Mouse (Mus musculus) layer of hippocampus, adult 9-10 months (tissue): ENCODE data around the gene Olfr459.

Experiments used
- DNase-seq: peaks from one replicate; pipeline ENCODE4 v3.0.0; 2022; ENCODE audit warnings: low spot score

Olfr459 gene

GRCm38 (mm10) chr6:41775077-41775476 lies at the start of gene Olfr459:
Gene Olfr459 (minus strand): TSS chr6:41775177.
- DNase-seq, result no peak

GRCm38 (mm10) chr6:41824086-41824485 lies 49.1 kb upstream of the Olfr459 start:
- DNase-seq, result no peak

- DNase-seq, result peak; percentile 6
Measured at GRCm38 (mm10) chr6:41786700-41787099, 11.7 kb upstream of the Olfr459 start.

- DNase-seq, result no peak
Measured at GRCm38 (mm10) chr6:41775721-41776120, 744 bp upstream of the Olfr459 start.

DNA sequence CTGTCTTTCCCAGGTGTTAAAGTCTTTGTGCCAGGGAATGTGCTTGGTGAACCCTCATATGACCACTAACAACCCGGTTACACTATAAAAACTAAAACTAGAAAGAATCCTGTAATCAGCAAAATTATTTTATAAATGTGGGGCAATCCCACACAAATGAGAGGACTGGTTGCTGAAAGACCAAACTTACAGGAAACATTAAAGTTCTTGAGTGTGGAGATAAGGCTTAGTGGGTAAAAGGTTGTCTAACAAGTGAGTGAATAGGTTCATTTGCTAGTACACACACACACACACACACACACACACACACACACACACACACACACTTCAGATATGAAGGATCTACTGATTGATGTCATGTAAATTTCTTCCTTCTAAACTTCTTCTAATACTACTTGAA lies 5.1 kb downstream of the Olfr459 start:
- no peak for DNase-seq

DNA sequence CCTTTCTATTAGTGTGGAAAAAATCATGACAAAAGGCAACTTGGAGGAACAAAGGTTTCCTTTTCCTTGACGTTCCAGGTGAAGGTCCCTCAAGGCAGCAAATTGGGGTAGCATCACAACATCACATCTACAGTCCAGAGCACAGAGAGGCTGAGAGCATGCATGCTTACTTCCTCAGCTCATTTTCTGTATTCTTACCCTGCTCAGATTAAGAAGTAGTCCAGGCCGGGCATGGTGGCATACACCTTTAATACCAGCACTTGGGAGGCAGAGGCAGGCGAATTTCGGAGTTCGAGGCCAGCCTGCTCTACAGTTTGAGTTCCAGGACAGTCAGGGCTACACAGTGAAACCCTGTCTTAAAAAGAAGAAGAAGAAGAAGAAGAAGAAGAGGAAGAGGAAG lies 10.7 kb downstream of the Olfr459 start:
- DNase-seq, result no peak

GRCm38 (mm10) chr6:41762370-41762757 lies 12.6 kb downstream of the Olfr459 start:
- no peak for DNase-seq

- DNase-seq, result peak; percentile 70
Measured at GRCm38 (mm10) chr6:41761702-41762369, 13.1 kb downstream of the Olfr459 start.

DNA sequence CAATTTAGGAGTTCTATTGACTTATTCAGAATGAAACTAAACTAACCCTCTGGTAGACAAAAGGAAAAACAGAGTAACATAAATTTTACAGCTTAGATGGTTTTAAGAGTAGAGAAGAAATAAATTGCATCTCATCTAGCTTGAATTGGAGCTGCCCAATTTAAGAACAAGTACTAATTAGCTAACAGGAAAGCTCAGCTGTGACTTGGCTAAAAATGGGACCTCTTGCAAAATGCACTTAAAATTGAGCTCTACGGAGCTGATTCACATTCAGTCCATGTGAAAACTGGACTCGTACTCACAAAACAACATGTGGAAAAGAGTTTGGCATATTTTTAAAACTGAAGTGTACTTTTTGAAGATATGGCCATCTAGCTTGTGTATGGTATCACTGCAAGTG lies 15.4 kb downstream of the Olfr459 start:
- no peak for DNase-seq

DNA sequence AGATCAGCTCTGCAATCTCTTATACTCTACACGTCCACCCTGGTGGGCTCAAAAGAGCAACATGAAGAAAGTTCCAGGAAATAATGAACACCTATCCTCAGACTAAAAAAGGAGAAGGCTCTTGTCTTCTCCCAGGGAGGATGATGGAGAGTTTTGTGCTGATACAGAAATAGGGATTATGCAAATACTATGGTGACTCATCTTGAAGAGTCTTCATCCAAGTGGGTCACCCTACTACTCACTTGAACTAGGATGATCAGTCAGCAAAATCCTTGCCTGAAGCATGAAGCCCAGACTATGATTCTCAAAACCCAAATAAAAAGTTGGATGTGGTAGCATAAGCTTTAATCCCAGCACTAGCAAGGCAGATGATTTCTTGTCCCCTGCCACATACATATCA lies 16.6 kb downstream of the Olfr459 start:
- DNase-seq, result no peak

- DNase-seq, result no peak
Measured at GRCm38 (mm10) chr6:41757199-41757598, 17.8 kb downstream of the Olfr459 start.

DNA sequence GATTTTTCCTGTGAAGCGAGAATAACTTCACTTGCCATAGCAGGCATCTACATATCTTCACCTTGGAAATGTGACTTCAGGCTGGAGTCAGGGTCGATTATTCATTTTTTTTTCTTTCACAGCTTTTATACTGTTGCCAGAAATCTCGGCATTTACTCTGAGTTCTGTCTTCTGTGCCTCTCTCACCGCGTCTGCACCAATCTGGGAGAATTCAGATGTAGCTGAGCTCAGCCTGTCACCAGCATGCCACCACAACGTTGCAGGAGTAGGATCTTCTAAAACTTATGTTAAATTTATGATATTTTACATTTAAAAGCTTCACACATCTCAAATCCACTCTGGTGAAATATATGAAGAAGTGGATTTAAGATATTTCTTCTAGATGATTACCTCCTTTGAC lies 20.4 kb downstream of the Olfr459 start:
- no peak for DNase-seq

DNA sequence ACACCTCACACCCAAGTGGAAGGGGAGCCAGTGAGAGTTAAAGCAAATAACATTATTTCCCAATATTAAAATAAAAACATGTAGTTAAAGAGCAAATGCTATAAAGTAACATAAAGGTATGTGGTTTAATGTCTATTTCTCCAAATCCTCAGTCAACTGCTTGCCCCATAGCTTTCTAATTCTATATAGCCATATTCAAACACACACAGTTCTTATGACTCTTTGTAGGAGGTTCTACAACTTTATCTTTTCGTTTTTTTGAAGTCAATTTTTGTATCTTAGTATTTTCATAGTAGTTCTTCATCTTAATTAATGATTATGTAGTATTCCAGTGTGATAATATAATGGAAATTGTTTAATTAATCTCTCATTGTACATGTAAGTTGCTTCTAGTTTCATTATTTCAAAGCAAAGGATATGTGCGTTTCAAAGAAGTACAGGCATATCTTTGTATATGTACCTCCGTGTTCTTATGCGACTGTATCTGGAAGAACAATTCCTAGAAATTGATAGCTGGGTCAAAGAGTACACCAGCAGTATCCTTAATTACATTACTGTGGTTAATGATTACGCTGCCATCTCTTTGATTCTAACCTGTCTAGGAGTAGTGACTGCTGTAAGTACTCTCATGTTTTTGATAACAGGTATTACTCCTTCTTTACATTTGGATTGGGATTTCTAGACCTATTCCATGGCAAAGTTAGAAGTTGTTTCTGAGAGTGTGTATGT lies 30.1 kb downstream of the Olfr459 start:
- DNase-seq, result no peak

DNA sequence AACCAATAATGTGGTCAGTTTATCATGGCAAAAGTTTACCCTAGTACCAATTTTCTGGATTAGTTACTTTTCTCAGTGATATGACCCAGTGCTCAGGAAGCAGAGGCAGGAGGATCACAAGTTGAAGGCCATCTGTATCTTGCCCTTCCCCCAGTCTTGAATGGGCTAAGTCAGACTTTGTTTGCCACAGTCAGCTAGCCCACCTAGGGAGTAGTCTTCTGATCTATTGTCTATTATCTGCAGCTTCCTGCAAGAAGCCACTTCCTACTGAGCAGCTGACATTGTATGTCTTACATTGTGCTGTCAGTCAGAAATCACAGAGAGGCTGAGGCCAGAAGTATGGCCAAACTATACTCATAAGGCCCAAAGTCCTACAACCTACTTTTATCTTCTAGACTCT lies 33.9 kb downstream of the Olfr459 start:
- no peak for DNase-seq

DNA sequence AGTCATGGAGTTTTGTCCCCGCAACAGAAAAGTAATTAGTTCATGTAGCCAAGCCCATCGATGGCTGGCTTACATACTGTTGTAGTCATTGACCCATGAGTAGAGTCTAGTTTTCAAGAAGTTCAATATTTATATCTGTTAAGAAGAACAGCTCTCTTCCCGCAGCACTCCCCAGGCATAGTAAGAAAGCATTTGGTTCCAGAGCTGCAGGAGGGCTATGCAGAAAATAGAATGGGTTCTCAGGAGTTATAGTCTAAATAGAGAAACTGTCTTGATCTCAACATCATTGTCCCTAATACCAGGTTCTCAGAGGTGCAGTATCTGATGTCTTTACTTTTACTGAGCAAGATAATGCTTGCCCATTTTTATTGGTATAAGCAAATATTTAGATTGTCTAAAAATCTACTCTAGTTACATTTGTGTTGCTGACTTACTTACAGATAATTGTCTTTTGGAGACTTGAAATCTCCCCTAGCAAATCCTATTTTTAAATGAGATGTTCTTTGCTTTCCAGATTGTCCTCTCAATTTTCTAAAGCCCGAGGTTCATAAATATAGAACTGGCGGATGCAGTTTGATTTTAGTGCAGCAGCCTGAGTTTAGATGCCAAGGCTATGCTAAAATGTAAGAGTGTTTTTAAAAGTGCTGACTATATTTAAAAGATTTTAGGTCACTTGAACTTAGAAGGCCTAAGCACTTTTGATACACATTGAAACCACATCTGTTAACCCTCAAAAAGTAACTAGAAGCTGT lies 40.1 kb downstream of the Olfr459 start:
- DNase-seq, result no peak

- no peak for DNase-seq
Measured at GRCm38 (mm10) chr6:41727989-41728609, 46.9 kb downstream of the Olfr459 start.

- DNase-seq, result no peak
Measured at GRCm38 (mm10) chr6:41721430-41721829, 53.5 kb downstream of the Olfr459 start.
